Mouse (Mus musculus) C2C12 (cell line): ENCODE data around the gene Syngr2.

Experiments
- CEBPB ChIP-seq: IDR thresholded peaks from one replicate; pipeline ENCODE4 v1.6.1; 2011; ENCODE audit warnings: low read depth, mild to moderate bottlenecking, control low read depth, moderate library complexity
- CTCF ChIP-seq: IDR thresholded peaks from one replicate; pipeline ENCODE4 v1.5.1; 2011; ENCODE audit not compliant: control insufficient read depth, insufficient read depth, insufficient read length
- FOSL1 ChIP-seq: IDR thresholded peaks from one replicate; pipeline ENCODE4 v1.8.0; 2011; ENCODE audit warnings: mild to moderate bottlenecking, low read length; ENCODE audit not compliant: poor library complexity, insufficient read depth, severe bottlenecking
- MAX ChIP-seq: IDR thresholded peaks from one replicate; pipeline ENCODE4 v1.6.1; 2011; ENCODE audit warnings: mild to moderate bottlenecking, control low read depth
- MYOD1 ChIP-seq: IDR thresholded peaks from one replicate; pipeline ENCODE4 v1.6.1; 2011; ENCODE audit warnings: low read depth; ENCODE audit not compliant: control insufficient read depth, insufficient read length
- MYOG ChIP-seq: IDR thresholded peaks from one replicate; pipeline ENCODE4 v1.6.1; 2011; ENCODE audit not compliant: control insufficient read depth, insufficient read length; ENCODE audit errors: extremely low read depth
- USF1 ChIP-seq: IDR thresholded peaks from one replicate; pipeline ENCODE4 v1.6.1; 2011; ENCODE audit warnings: low read depth, mild to moderate bottlenecking, control low read depth, moderate library complexity

- TF ChIP-seq USF1, result no peak
- TF ChIP-seq MAX, result no peak
- TF ChIP-seq CTCF, result no peak
- TF ChIP-seq CEBPB, result no peak
- no peak for TF ChIP-seq FOSL1
- TF ChIP-seq MYOD1, result no peak
- TF ChIP-seq MYOG, result no peak
These were observed 12.5 kb upstream of the Syngr2 start for GRCm38 (mm10) chr11:117796954-117797353.
